Mouse (Mus musculus): ENCODE data around the gene Zfp598. TPM values are rescaled to one million over a fixed set of nuclear protein-coding genes. Genes with fewer than 3 reads are reported as not detected.

The Zfp598 gene
- total and polyA plus RNA-seq, 3 experiments: 22.1 to 54.0 (median 31.8) TPM

DNA sequence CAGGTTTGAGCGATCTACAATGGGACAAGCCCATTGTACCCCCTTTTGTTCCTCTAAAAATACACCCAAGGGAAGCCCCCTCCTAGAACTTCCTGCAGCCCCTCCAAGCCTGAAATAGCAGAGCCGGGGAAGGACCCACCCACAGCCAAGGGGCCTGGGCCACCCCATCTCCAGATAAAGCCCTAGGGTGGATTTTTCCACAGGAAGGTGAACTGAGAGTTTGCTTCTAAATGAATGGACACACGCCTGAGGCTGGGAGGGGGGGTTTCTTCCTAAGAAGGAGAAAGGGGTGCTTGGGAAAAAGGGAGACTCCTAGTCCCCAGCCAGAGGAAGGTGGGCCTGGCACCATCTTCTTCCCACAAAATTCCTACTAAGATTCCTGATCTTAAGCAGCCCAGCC is 23.6 kb upstream of the Zfp598 start (continued):
- TF ChIP-seq GABPA (IDR thresholded peaks at IDR 0.05; ENCODE audit: insufficient replicate concordance, low read depth, low read length): no peak

DNA sequence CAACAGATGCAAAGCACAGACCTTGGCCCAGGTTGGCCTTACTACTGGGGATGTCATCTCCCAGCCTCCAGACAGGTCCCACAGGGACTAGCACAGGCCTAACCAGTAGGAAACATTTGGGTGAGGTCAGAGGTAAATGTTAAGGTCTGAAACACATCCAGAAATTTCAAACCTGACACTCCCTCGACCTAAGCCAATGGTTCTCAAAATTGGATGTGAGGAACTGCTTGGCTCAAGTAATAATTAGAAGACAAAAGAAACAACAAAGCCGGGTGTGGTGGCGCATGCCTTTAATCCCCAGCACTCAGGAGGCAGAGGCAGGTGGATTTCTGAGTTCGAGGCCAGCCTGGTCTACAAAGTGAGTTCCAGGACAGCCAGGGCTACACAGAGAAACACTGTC is 23.1 kb upstream of the Zfp598 start:
- peaks cover 12 to 46% of the 10 kb centered on the region in 2 experiments for H3K4me1 ChIP-seq (ENCODE audit: control insufficient read depth in 1 of 2, insufficient read depth in 2 of 2)
- no peak overlapping the region for H3K4me3 ChIP-seq (replicated peaks in 1 of 3; ENCODE audit: low read depth in 2 of 3, low read length in 2 of 3, poor library complexity in 1 of 3)
- H3K36me3 ChIP-seq (replicated peaks in 1 of 2; ENCODE audit: control insufficient read depth in 1 of 2, insufficient read depth in 1 of 2, low read length in 1 of 2): no peaks in the 10 kb centered on the region
- DNase-seq (ENCODE audit: extremely low read depth): no peak
- in situ Hi-C loops (cut with MboI; ENCODE audit: low pct_ligation_motif_present, low pct_unique_long_range_greater_than_20kb, low sequenced_read_pairs): no loop called here
- TF ChIP-seq IRF4 (IDR thresholded peaks at IDR 0.05; ENCODE audit: low read depth, low read length) (no peak), ZNF384 (IDR thresholded peaks at IDR 0.05; ENCODE audit: low read depth, low read length) (no peak), USF1 (IDR thresholded peaks at IDR 0.05; ENCODE audit: low read depth, low read length) (no peak), EP300 (IDR thresholded peaks at IDR 0.05; ENCODE audit: low read length) (no peak), BHLHE40 (IDR thresholded peaks at IDR 0.05; ENCODE audit: low read depth, low read length) (no peak), E2F4 (IDR thresholded peaks at IDR 0.05; ENCODE audit: insufficient replicate concordance, low read depth, low read length) (no peak), MEF2A (IDR thresholded peaks at IDR 0.05; ENCODE audit: borderline replicate concordance, low read depth, low read length) (no peak), PAX5 (IDR thresholded peaks at IDR 0.05; ENCODE audit: low read length) (no peak), NELFE (IDR thresholded peaks at IDR 0.05; ENCODE audit: low read depth, low read length) (no peak), SIN3A (IDR thresholded peaks at IDR 0.05; ENCODE audit: low read length) (no peak), USF2 (conservative IDR thresholded peaks at IDR 0.05; ENCODE audit: low read depth, low read length) (no peak), CHD1 (IDR thresholded peaks at IDR 0.05; ENCODE audit: low read depth, low read length) (no peak), ZKSCAN1 (IDR thresholded peaks at IDR 0.05; ENCODE audit: borderline replicate concordance, low read depth, low read length) (no peak)
- H3K79me2 ChIP-seq (replicated peaks; ENCODE audit: control insufficient read depth, extremely low read depth, insufficient read depth, poor library complexity, severe bottlenecking): no peaks in the 10 kb centered on the region
- no peak overlapping the region for H3K27ac ChIP-seq (ENCODE audit: insufficient read depth, low read depth)
- H3K27me3 ChIP-seq (replicated peaks): peaks cover 22% of the 10 kb centered on the region
- no peak overlapping the region for H3K9ac ChIP-seq (ENCODE audit: insufficient read depth, low read depth)
- no peaks in the 10 kb centered on the region for H3K9me3 ChIP-seq (replicated peaks; ENCODE audit: low read length)
- dilution Hi-C loops (cut with MboI; ENCODE audit: extremely low pct_ligation_motif_present, extremely low pct_unique_long_range_greater_than_20kb, low sequenced_read_pairs): no loop called here
- H3K4me2 ChIP-seq (ENCODE audit: insufficient read depth, low read depth, poor library complexity, severe bottlenecking): no peak overlapping the region

DNA sequence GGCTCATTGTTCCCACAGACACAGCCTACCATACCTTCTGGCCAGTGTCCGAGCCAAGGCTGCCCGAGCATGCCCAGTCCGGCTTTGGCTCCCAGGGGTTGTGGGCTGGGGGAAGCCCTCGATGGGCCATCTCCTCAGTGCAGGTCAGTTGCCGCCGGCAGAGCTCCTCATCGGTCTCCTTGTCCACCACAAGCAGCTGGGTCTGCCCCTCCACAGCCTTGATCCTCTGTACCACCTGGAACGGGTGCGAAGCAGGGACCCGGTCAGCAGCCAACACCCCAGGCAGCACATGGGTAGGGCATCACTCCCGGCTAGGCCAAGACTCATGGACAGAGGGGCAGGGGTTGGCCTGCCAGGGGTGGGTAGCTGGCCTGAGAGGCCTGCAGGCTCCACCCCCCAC is 22.0 kb upstream of the Zfp598 start:
- no peak for DNase-seq (ENCODE audit: extremely low read depth)
- dilution Hi-C loops (cut with MboI; ENCODE audit: extremely low pct_ligation_motif_present, extremely low pct_unique_long_range_greater_than_20kb, low sequenced_read_pairs): no loop called here
- H3K4me3 ChIP-seq (replicated peaks in 1 of 3; ENCODE audit: low read depth in 2 of 3, low read length in 2 of 3, poor library complexity in 1 of 3): no peak overlapping the region
- in situ Hi-C loops (cut with MboI; ENCODE audit: low pct_ligation_motif_present, low pct_unique_long_range_greater_than_20kb, low sequenced_read_pairs): no loop called here
- no peaks in the 10 kb centered on the region for H3K36me3 ChIP-seq (replicated peaks in 1 of 2; ENCODE audit: control insufficient read depth in 1 of 2, insufficient read depth in 1 of 2, low read length in 1 of 2)
- H3K4me2 ChIP-seq (ENCODE audit: insufficient read depth, low read depth, poor library complexity, severe bottlenecking): no peak overlapping the region
- no peaks in the 10 kb centered on the region for H3K9me3 ChIP-seq (replicated peaks; ENCODE audit: low read length)
- H3K79me2 ChIP-seq (replicated peaks; ENCODE audit: control insufficient read depth, extremely low read depth, insufficient read depth, poor library complexity, severe bottlenecking): no peaks in the 10 kb centered on the region
- H3K4me1 ChIP-seq (ENCODE audit: control insufficient read depth in 1 of 2, insufficient read depth in 2 of 2): peaks cover 12 to 45% of the 10 kb centered on the region in 2 experiments
- H3K27ac ChIP-seq (ENCODE audit: insufficient read depth, low read depth): no peak overlapping the region
- no peak for TF ChIP-seq POLR2AphosphoS2 (IDR thresholded peaks at IDR 0.05; ENCODE audit: low read depth, low read length)
- H3K9ac ChIP-seq (ENCODE audit: insufficient read depth, low read depth): no peak overlapping the region
- peaks cover 28% of the 10 kb centered on the region for H3K27me3 ChIP-seq (replicated peaks)

Data from CH12.LX (cell line).